In the genomic region with DNA sequence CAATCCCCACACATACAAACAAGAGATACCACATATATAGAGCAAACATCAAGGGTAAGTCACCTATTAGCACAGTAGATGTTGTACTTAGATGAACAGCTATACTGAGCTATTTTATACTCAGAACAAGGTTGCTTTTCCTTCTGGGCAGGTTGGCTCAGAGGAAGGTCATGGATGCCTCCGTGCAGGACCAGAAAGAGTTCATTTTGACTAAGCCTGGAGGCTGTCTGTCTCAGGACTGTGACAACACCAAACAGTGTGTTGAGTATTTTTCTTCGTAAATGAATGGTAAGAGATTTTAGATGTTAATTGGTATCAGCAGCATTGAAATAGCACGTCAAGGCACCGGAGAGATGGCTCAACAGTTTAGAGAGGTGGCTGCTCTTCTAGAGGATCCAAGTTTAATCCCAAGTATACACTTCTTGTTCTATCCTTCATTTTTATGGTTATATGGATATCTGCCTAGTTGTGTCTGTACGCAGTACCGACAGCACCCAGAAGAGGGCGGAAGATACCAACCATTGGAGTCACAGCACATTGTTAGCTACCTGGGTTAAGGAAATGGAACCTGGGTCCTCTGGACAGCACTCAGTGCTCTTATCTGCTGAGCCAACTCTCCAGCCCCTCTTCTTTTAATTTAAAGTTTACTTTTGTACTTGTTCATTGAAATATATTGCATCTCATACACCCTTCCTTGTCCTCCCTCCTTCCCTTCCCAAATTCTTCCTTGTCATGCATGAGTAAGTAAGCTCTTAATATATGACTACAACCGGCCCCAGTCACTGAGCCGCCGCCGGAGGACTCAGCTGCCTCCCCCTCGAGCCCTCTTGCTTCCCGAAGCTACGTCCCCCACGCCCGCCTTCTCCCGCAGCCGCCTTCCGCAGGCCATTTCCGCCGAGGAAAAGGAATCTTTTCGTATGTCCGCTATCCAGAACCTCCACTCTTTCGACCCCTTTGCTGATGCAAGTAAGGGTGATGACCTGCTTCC, we compare ENCODE assay signal across 8 mouse cellular contexts. TPM values are rescaled to one million over a fixed set of nuclear protein-coding genes. Genes with fewer than 3 reads are reported as not detected.
A peak's percentile ranks its signal among the peaks of the same experiment; 100 is the strongest.
DNase-seq lines count a peak whose midpoint lies in the region; ATAC-seq lines count a peak whose summit lies in the region.

No protein-coding gene starts in this region.

- intact Hi-C loops in left cerebral cortex, postnatal 25 days (cut with DNase I), result loop anchor here (5.0 kb wide), 1 partner anchor 219 kb away; no protein-coding TSS in a partner anchor

- ATAC-seq in intestine, embryonic 16.5 days, result peak; percentile 90

- no peaks in the 10 kb centered on the region for H3K27me3 ChIP-seq in intestine, embryonic 16.5 days (replicated peaks; ENCODE audit: control insufficient read depth, insufficient read depth, low read length)

- DNase-seq in adrenal gland, adult 18-20 months (ENCODE audit: low spot score in 2 of 2), result peak; percentile 86 to 87
- peak; percentile 81 for DNase-seq in embryo, embryonic 11 days
- DNase-seq in gonadal fat pad, adult 2 months (ENCODE audit: low read depth), result peak; percentile 4
- DNase-seq in left cerebral cortex, postnatal 25 days (ENCODE audit: low spot score in 2 of 2), result peak; percentile 93 to 95
- DNase-seq in mesoderm, embryonic 11.5 days (ENCODE audit: low read depth, low spot score), result peak; percentile 87
- DNase-seq in right cerebral cortex, postnatal 36 days (ENCODE audit: low spot score in 2 of 2), result peak; percentile 84
- DNase-seq in yolk sac, embryonic 10.5 days (ENCODE audit: low spot score), result peak; percentile 72

- no peak overlapping the region for H3K27ac ChIP-seq in intestine, embryonic 16.5 days (ENCODE audit: low read length)

- H3K36me3 ChIP-seq in intestine, embryonic 16.5 days (ENCODE audit: control insufficient read depth, insufficient read depth, low read length), result no peaks in the 10 kb centered on the region

- peak overlapping the region; percentile 53; the same call in 1 of the 2 replicates for H3K9ac ChIP-seq in intestine, embryonic 16.5 days (ENCODE audit: low read depth, low read length)

- 7% methylated on average over 24 of the region's 24 CpGs for WGBS in intestine, embryonic 16.5 days

- no peaks in the 10 kb centered on the region for H3K9me3 ChIP-seq in intestine, embryonic 16.5 days (ENCODE audit: control insufficient read depth, low read length)

- H3K4me2 ChIP-seq in intestine, embryonic 16.5 days (ENCODE audit: low read depth, low read length), result peak overlapping the region; percentile 59

- H3K4me3 ChIP-seq in intestine, embryonic 16.5 days (ENCODE audit: low read length), result peak overlapping the region; percentile 39

- no peaks in the 10 kb centered on the region for H3K4me1 ChIP-seq in intestine, embryonic 16.5 days (ENCODE audit: control insufficient read depth, insufficient read depth, low read length)

RNA-seq across cellular contexts. Expression of gene D130040H23Rik, which starts 57.7 kb away (rescaled TPM):
- 1 to 10 TPM; 1.9 to 5.3 TPM for total RNA-seq in adrenal gland, adult 18-20 months (2021)
- polyA plus RNA-seq in gonadal fat pad, adult 2 months (2012; rRNA removed), result 0.27 and 0.41 TPM in 2 replicates
- 3.0 and 3.6 TPM in 2 replicates for polyA plus RNA-seq in intestine, embryonic 16.5 days (2015; fragmentation: Nextera tagmentation; extraction: Ambion mirVana)
- 10 to 100 TPM; 16.6 to 22.9 TPM for total RNA-seq in left cerebral cortex, postnatal 25 days (2021)

Comparison
In these comparisons a context has a peak if more than half of its experiments do, and no peak if none do; other contexts are left out.
1. DNase-seq: peak in every context shown above with its lines; median percentile 94 in left cerebral cortex, postnatal 25 days; 87 in mesoderm, embryonic 11.5 days; 86 in adrenal gland, adult 18-20 months; 84 in right cerebral cortex, postnatal 36 days; 81 in embryo, embryonic 11 days; 72 in yolk sac, embryonic 10.5 days; 4 in gonadal fat pad, adult 2 months.